Mouse (Mus musculus): Measurements from ENCODE around the gene Tmem63c. TPM values are rescaled to one million over a fixed set of nuclear protein-coding genes. Genes with fewer than 3 reads are reported as not detected.

Tmem63c gene
- polyA plus RNA-seq, 1 experiment: not detected

DNA sequence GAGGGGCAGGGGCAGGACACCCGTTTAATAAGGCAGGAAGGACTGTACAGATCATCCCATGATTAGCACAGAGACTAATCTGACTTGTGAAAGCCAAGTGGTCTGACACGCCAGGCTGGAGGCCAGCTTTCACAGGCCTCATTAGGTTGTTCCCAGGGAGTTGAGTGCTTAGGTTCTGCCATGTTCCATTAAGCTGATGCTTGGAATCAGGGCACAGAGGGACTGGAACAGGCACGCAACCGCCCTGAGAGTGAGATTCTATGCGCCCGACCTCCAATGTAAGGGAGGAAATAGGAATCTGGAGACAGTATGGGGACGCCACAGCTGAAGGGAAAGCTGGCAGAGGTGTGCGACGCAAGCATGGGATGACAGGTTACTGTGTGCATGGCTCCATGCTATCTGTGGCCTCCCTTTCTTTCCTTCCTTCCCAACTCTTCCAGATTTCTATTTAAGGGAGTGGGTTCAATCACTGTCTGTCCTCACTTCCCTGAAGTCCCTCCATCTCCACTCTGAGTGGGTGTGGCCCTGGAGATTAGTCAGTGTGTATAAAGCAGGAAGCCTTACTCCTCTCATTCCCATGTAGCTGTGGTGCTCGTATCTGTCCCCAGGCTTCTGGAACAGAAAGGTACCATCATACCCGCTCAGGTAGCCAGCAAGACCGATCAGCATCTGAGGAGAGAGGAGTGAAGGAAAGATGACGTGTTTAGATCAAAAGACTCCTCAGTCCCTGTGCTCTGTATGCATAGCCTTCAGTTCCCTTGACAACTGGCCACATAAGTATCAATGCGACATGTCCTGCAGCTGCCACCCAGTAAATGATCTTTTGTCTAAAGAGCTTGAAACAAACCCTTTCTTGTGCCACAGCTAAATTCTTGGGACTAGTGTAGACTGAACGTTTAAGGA, 116.5 kb downstream of the Tmem63c start:
- Histone ChIP-seq H3K4me1 (ENCODE audit: control insufficient read depth, insufficient read depth, low read length) (peaks cover 3% of the 10 kb centered on the region; the same call in 1 of the 2 replicates), H3K4me3 (ENCODE audit: insufficient read depth, low read length) (no peak overlapping the region), H3K27ac (ENCODE audit: insufficient read depth, low read depth, low read length) (no peak overlapping the region)
- no peak for TF ChIP-seq CTCF (IDR thresholded peaks at IDR 0.05; ENCODE audit: low read depth, low read length)
- no peak for TF ChIP-seq POLR2A (IDR thresholded peaks at IDR 0.05; ENCODE audit: borderline replicate concordance, low read depth, low read length)

DNA sequence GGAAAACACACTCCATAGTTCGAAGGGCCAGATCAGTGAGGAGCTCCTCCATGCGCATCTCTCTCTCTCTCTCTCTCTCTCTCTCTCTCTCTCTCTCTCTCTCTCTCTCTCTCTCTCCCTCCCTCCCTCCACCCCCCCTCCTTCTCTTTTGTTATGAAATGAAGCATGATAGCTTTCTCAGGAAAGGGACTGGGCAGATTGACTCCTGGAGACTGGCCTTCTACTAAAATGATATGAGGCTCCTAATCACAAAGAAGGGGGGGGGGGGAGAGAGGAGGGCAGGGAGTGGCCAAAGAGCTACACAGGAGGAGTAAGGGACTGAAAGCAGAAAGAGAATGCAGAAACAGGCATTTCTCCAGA, 117.2 kb downstream of the Tmem63c start:
- TF ChIP-seq CTCF (IDR thresholded peaks at IDR 0.05; ENCODE audit: low read depth, low read length) (no peak), POLR2A (IDR thresholded peaks at IDR 0.05; ENCODE audit: borderline replicate concordance, low read depth, low read length) (no peak)
- no peak overlapping the region for H3K27ac ChIP-seq (ENCODE audit: insufficient read depth, low read depth, low read length)
- peaks cover 3% of the 10 kb centered on the region; the same call in 1 of the 2 replicates for H3K4me1 ChIP-seq (ENCODE audit: control insufficient read depth, insufficient read depth, low read length)
- H3K4me3 ChIP-seq (ENCODE audit: insufficient read depth, low read length): no peak overlapping the region

DNA sequence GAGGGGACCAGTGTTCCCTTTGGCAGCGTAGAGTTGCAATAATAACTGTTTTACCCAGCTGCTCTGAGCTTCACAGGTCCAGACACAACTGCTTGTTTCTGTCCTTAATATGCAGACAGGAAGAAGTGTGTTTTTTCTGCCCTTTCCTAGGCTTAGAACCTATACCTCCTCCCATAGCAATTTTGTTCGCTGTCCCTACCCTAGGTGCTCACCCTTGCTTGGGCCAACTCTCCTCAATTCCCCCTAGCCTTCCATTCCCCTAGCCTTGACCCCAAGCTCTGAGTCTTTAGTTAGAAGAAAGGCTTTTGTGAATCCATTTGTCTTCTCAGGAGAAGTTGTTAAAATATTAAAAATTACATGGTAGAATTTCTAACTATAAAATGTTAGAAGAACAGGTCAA, 117.6 kb downstream of the Tmem63c start:
- TF ChIP-seq POLR2A (IDR thresholded peaks at IDR 0.05; ENCODE audit: borderline replicate concordance, low read depth, low read length) (no peak), CTCF (IDR thresholded peaks at IDR 0.05; ENCODE audit: low read depth, low read length) (no peak)
- H3K27ac ChIP-seq (ENCODE audit: insufficient read depth, low read depth, low read length): no peak overlapping the region
- H3K4me1 ChIP-seq (ENCODE audit: control insufficient read depth, insufficient read depth, low read length): peaks cover 3% of the 10 kb centered on the region; the same call in 1 of the 2 replicates
- H3K4me3 ChIP-seq (ENCODE audit: insufficient read depth, low read length): no peak overlapping the region

Other genes starting within 250 kb of the Tmem63c start
- 11.4 and 12.0 TPM in 2 replicates for gene Irf2bpl, start 136.5 kb upstream of the Tmem63c start, polyA plus RNA-seq (2012; ENCODE audit: insufficient read depth, insufficient read length, missing spikeins)
- 21.3 and 23.0 TPM in 2 replicates for gene Cipc, start 74.3 kb upstream of the Tmem63c start, polyA plus RNA-seq (2012; ENCODE audit: insufficient read depth, insufficient read length, missing spikeins)
- not detected in 2 replicates for gene Zdhhc22, start 30.9 kb upstream of the Tmem63c start, polyA plus RNA-seq (2012; ENCODE audit: insufficient read depth, insufficient read length, missing spikeins)
- not detected in 2 replicates for gene Ngb, start 81.2 kb downstream of the Tmem63c start, polyA plus RNA-seq (2012; ENCODE audit: insufficient read depth, insufficient read length, missing spikeins)
- gene Gstz1, start 125.8 kb downstream of the Tmem63c start, polyA plus RNA-seq (2012; ENCODE audit: insufficient read depth, insufficient read length, missing spikeins): 17.5 and 20.0 TPM in 2 replicates
- gene Pomt2, start 126.6 kb downstream of the Tmem63c start, polyA plus RNA-seq (2012; ENCODE audit: insufficient read depth, insufficient read length, missing spikeins): 6.0 and 6.1 TPM in 2 replicates
- 1.3 TPM in 1 of 2 replicates, not detected in the other for gene Samd15, start 178.4 kb downstream of the Tmem63c start, polyA plus RNA-seq (2012; ENCODE audit: insufficient read depth, insufficient read length, missing spikeins)
- 8.9 and 9.7 TPM in 2 replicates for gene Tmed8, start 179.1 kb downstream of the Tmem63c start, polyA plus RNA-seq (2012; ENCODE audit: insufficient read depth, insufficient read length, missing spikeins)
- gene Noxred1, start 217.4 kb downstream of the Tmem63c start, polyA plus RNA-seq (2012; ENCODE audit: insufficient read depth, insufficient read length, missing spikeins): 1.0 TPM in 1 of 2 replicates, not detected in the other
- gene Vipas39, start 244.9 kb downstream of the Tmem63c start, polyA plus RNA-seq (2012; ENCODE audit: insufficient read depth, insufficient read length, missing spikeins): 87.0 and 97.7 TPM in 2 replicates
- 117 and 124 TPM in 2 replicates for gene Ahsa1, start 245.1 kb downstream of the Tmem63c start, polyA plus RNA-seq (2012; ENCODE audit: insufficient read depth, insufficient read length, missing spikeins)

Data from bone marrow macrophage, adult 2 months (primary cell).